Comparison of ENCODE assay signal across 21 mouse cellular contexts in the genomic region with DNA sequence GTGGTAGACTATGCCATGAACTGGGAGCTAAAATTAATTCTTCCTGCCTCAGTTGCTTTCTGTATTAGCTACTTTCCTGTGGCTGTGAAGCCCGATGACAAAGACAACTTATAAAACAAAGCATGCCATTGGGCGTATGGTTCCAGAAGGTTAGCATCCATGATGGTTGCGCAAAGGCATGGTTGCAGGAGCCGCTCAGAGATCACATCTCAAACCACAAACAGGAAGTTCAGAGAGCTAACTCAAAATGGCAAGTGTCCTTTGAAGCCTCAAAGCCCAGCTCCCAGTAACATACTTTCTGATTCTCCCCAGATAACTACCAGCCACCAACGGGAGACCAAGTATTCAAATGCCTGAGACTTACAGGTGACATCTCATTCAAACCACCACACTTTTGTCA. TPM values are rescaled to one million over a fixed set of nuclear protein-coding genes. Genes with fewer than 3 reads are reported as not detected.
DNase-seq lines count a peak whose midpoint lies in the region; ATAC-seq and TF ChIP-seq lines count a peak whose summit lies in the region.
"Had no signal": no experiment of that assay in that cellular context is flagged by ENCODE, and none has a peak within 500 bp of the region (broad histone marks: within the 10 kb centered on the region; RNA-seq: fewer than 3 reads in every experiment).

No protein-coding gene starts in this region.

- H3K36me3 ChIP-seq in stomach, postnatal 0 days (ENCODE audit: control insufficient read depth, insufficient read depth, low read length): no peaks in the 10 kb centered on the region
- H3K36me3 ChIP-seq: embryonic facial prominence, embryonic 15.5 days had no signal

- no peak for TF ChIP-seq POLR2A in cerebellum, adult 2 months (IDR thresholded peaks at IDR 0.05; ENCODE audit: borderline replicate concordance, insufficient read depth, low read length)

- no peak overlapping the region for H3K4me2 ChIP-seq in stomach, postnatal 0 days (replicated peaks; ENCODE audit: low read depth)
- H3K4me2 ChIP-seq: embryonic facial prominence, embryonic 15.5 days; hindbrain, embryonic 15.5 days; lung, embryonic 14.5 days; midbrain, embryonic 15.5 days; neural tube, embryonic 12.5 days had no signal

- H3K27me3 ChIP-seq in stomach, postnatal 0 days (ENCODE audit: control insufficient read depth, insufficient read depth, low read length): no peaks in the 10 kb centered on the region
- H3K27me3 ChIP-seq in cerebellum, adult 2 months (ENCODE audit: control insufficient read depth, insufficient read depth, low read length): no peaks in the 10 kb centered on the region
- H3K27me3 ChIP-seq: embryonic facial prominence, embryonic 15.5 days; hindbrain, embryonic 15.5 days; midbrain, embryonic 15.5 days; neural tube, embryonic 12.5 days; Patski had no signal

- TF ChIP-seq CTCF in stomach, postnatal 0 days (IDR thresholded peaks at IDR 0.05; ENCODE audit: low read depth): no peak
- TF ChIP-seq CTCF in cerebellum, adult 2 months (IDR thresholded peaks at IDR 0.05; ENCODE audit: borderline replicate concordance, insufficient read depth, low read depth, low read length): no peak

- no peak for TF ChIP-seq EP300 in stomach, postnatal 0 days (optimal IDR thresholded peaks at IDR 0.05)

- 85% methylated on average over 5 of the region's 5 CpGs for WGBS in stomach, postnatal 0 days
- 96% methylated on average over 5 of the region's 5 CpGs for WGBS in cerebellum, adult 2 months

- H3K9ac ChIP-seq in stomach, postnatal 0 days (ENCODE audit: low read length): no peak overlapping the region
- H3K9ac ChIP-seq: embryonic facial prominence, embryonic 15.5 days; hindbrain, embryonic 15.5 days; lung, embryonic 14.5 days; midbrain, embryonic 15.5 days; neural tube, embryonic 12.5 days had no signal

- no peak overlapping the region for H3K4me3 ChIP-seq in stomach, postnatal 0 days (ENCODE audit: low read depth, low read length)
- no peak overlapping the region for H3K4me3 ChIP-seq in cerebellum, adult 2 months (replicated peaks; ENCODE audit: insufficient read depth, low read depth, low read length)
- H3K4me3 ChIP-seq: embryonic facial prominence, embryonic 15.5 days; hindbrain, embryonic 15.5 days; megakaryocyte, embryonic 14.5 days; midbrain, embryonic 15.5 days; neural tube, embryonic 12.5 days had no signal

- DNase-seq in CD4-positive helper T cell, adult 2 months (ENCODE audit: low read depth, low spot score): peak; percentile 66
- peak; percentile 49 to 51 for DNase-seq in thymus, postnatal 10 days (ENCODE audit: low spot score in 2 of 2)
- no peak for DNase-seq in stomach, postnatal 0 days (ENCODE audit: low spot score)
- DNase-seq in kidney, adult 11 months: no peak
- DNase-seq in cerebellum, adult 2 months: no peak
- DNase-seq: adrenal gland, postnatal 36 days; cerebellum, adult 9-10 months; gastrocnemius, postnatal 10 days; heart, postnatal 36 days; kidney, adult 9 months; kidney, postnatal 36 days; liver; lung, embryonic 14.5 days had no signal

- ATAC-seq in CD4-positive, CD25-positive, alpha-beta regulatory T cell, adult 4 months: peak; percentile 72
- ATAC-seq in inflammation-experienced regulatory T-cells, adult 6 months: peak; percentile 76
- no peak for ATAC-seq in stomach, postnatal 0 days (ENCODE audit: low FRiP score, low TSS enrichment)
- ATAC-seq: midbrain, embryonic 15.5 days; Patski had no signal

- H3K9me3 ChIP-seq in stomach, postnatal 0 days (ENCODE audit: control insufficient read depth, low read length): no peaks in the 10 kb centered on the region
- H3K9me3 ChIP-seq: embryonic facial prominence, embryonic 15.5 days; hindbrain, embryonic 15.5 days; midbrain, embryonic 15.5 days; neural tube, embryonic 12.5 days had no signal

- H3K27ac ChIP-seq in stomach, postnatal 0 days (replicated peaks): no peak overlapping the region
- no peak overlapping the region for H3K27ac ChIP-seq in cerebellum, adult 2 months (ENCODE audit: insufficient read depth, low read length)
- H3K27ac ChIP-seq: embryonic facial prominence, embryonic 15.5 days; hindbrain, embryonic 15.5 days; midbrain, embryonic 15.5 days; neural tube, embryonic 12.5 days had no signal

- no peaks in the 10 kb centered on the region for H3K4me1 ChIP-seq in stomach, postnatal 0 days (replicated peaks; ENCODE audit: control insufficient read depth, insufficient read depth)
- peaks cover 15% of the 10 kb centered on the region for H3K4me1 ChIP-seq in cerebellum, adult 2 months (ENCODE audit: control insufficient read depth, insufficient read depth, low read length)

RNA-seq across cellular contexts. Expression of a gene that starts 5.3 kb away (rescaled TPM):
- 1 to 10 TPM; 3.4 to 3.8 TPM for polyA plus RNA-seq in CD4-positive, CD25-positive, alpha-beta regulatory T cell, adult 4 months (2017; shearing (Covaris generic))
- polyA plus RNA-seq in inflammation-experienced regulatory T-cells, adult 6 months (2017; shearing (Covaris generic)): 1 to 10 TPM in 2 of 3 experiments, under 1 TPM in 1; 0.30 to 4.1 (median 3.0) TPM
- polyA plus RNA-seq in stomach, postnatal 0 days (2015; fragmentation: Nextera tagmentation; extraction: Ambion mirVana): 9.6 and 10.3 TPM in 2 replicates
- polyA plus RNA-seq in cerebellum, adult 2 months (2012; rRNA removed): 25.9 and 28.1 TPM in 2 replicates

Comparison
In these comparisons a context has a peak if more than half of its experiments do, and no peak if none do; other contexts are left out.
1. DNase-seq: peak in CD4-positive helper T cell, adult 2 months (single experiment) and thymus, postnatal 10 days (2 of 2); none in stomach, postnatal 0 days (single experiment), kidney, adult 11 months (single experiment) and cerebellum, adult 2 months (0 of 2).